ENCODE assay signal across 1 mouse cellular context in the genomic region with DNA sequence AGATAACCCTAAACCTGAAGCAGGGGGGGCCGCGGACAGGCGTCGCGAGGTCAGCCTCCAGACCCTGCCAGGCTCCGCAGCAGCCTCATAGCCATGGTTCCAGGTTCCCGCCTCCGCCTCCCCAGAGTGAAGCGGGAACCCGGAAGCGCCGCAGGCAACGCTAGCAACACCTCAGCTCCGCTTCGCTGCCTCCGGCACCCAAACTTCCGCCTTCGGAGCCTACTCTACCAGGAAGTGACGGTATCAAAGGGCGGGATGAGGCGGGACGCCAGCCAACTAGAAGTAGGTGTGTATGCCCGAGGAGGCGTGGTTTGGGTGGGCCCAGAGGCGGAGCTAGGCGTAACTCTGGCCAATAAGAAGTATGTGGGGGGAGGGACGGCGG.
TF ChIP-seq lines count a peak whose summit lies in the region.

A gene (minus strand): TSS at position 234 of the 382 bp plus-strand sequence.

TF ChIP-seq in CH12.LX, 34 proteins besides CTCF, POLR2A, EP300 and RAD21 (continued from another document):
- no peak; the same call in 1 of the 2 replicates for TF ChIP-seq MAX (IDR thresholded peaks at IDR 0.05; ENCODE audit: low read length)
- peak; percentile 89 for TF ChIP-seq TCF12 (IDR thresholded peaks at IDR 0.05; ENCODE audit: low read depth, low read length)
- no peak; the same call in 1 of the 2 replicates for TF ChIP-seq GABPA (IDR thresholded peaks at IDR 0.05; ENCODE audit: insufficient replicate concordance, low read depth, low read length)
- TF ChIP-seq E2F4 (IDR thresholded peaks at IDR 0.05; ENCODE audit: insufficient replicate concordance, low read depth, low read length), result peak; percentile 84; the same call in 1 of the 2 replicates
- TF ChIP-seq NELFE (IDR thresholded peaks at IDR 0.05; ENCODE audit: low read depth, low read length), result peak; percentile 86
- TF ChIP-seq HCFC1 (IDR thresholded peaks at IDR 0.05; ENCODE audit: low read depth, low read length), result peak; percentile 86
- TF ChIP-seq POLR2AphosphoS2 (IDR thresholded peaks at IDR 0.05; ENCODE audit: low read depth, low read length), result no peak
- peak; percentile 40; the same call in 1 of the 2 replicates for TF ChIP-seq MAZ (IDR thresholded peaks at IDR 0.05; ENCODE audit: low read depth, low read length)
- TF ChIP-seq SIN3A (IDR thresholded peaks at IDR 0.05; ENCODE audit: low read length), result peak; percentile 93; the same call in 1 of the 2 replicates
- TF ChIP-seq JUN (IDR thresholded peaks at IDR 0.05; ENCODE audit: insufficient read depth, low read depth, low read length), result no peak
- TF ChIP-seq SMC3 (IDR thresholded peaks at IDR 0.05; ENCODE audit: low read depth, low read length), result no peak
- peak; percentile 80; the same call in 1 of the 2 replicates for TF ChIP-seq ZMIZ1 (IDR thresholded peaks at IDR 0.05; ENCODE audit: low read depth, low read length)
- peak; percentile 68; the same call in 1 of the 2 replicates for TF ChIP-seq MEF2A (IDR thresholded peaks at IDR 0.05; ENCODE audit: borderline replicate concordance, low read depth, low read length)
- TF ChIP-seq UBTF (IDR thresholded peaks at IDR 0.05; ENCODE audit: low read depth, low read length), result 0 out of 2 replicates have a peak, but pooled peaks have one; percentile 52
- peak; percentile 75; the same call in 1 of the 2 replicates for TF ChIP-seq KAT2A (IDR thresholded peaks at IDR 0.05; ENCODE audit: insufficient replicate concordance, low read length)
